Mouse (Mus musculus): Measurements from ENCODE around the gene Abr. TPM values are rescaled to one million over a fixed set of nuclear protein-coding genes. Genes with fewer than 3 reads are reported as not detected.

Abr gene
- total RNA-seq, 2 experiments from 2014 or later, result 11.3 to 11.6 TPM

- DNase-seq, result no peak
Observed at GRCm38 (mm10) chr11:76569436-76569835, 52.7 kb downstream of the Abr start.

- no peak for DNase-seq
Observed at GRCm38 (mm10) chr11:76566081-76566480, 56.0 kb downstream of the Abr start.

DNA sequence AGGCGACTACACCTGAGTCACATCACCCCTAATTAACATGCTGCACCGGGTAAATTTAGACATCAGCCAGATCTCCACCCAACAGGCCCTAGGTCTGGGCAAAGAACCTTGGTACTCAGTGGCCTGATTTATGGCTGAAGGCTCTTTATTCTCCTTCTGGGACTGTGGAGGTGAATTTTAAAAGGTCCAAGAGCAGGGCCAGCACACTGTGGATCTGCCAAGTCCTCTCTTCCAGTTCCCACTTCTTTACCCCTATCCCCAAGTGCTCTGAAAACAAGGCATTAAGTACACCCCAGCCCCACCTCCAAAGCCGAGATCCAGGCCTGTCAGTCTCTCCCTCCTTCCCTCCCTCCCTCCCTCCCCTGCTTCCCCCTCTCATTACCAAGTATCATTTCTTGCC lies 59.5 kb downstream of the Abr start:
- DNase-seq, result no peak

DNA sequence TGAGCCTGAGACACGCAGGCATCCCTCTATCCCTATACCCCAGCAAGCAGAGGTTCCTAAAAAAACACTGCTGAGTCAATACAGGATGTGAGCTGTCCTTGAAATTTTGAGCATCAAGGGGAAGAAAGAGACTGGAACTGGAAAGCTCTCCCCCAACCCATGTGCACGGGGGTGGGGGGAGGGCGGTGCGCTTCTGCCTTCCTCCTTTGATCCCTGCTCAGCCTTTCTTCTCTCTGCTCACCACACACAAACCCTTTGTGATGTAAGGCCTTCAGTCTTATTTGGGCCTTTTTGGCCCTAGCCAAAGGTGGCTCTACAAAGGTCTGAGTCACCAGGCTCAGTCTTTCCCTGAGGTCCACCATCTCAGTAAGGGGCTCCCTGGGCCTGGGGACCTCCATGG lies 59.9 kb downstream of the Abr start:
- no peak for DNase-seq

GRCm38 (mm10) chr11:76557837-76558236 lies 64.3 kb downstream of the Abr start:
- DNase-seq, result no peak

GRCm38 (mm10) chr11:76548153-76548721 lies 73.9 kb downstream of the Abr start:
- no peak for DNase-seq

DNA sequence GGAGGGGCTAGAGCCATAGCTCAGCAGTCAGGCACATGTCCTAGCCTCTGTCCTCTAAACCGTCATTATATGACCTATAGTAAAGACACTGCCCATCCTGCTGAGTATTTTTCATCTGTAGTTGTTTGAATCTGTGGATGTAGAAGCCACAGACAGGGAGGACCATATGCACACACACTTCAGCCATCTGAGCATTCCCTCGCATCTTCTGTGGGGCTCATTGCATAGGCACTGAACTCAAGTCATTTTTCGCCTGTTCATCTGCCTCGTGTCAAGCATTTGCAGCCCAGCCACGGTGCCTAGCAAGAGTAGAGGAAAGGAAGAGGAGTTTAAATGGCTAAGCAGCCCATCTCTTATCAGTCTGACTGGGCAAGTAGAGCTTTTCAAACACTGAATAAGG lies 74.7 kb downstream of the Abr start:
- DNase-seq, result no peak

- no peak for DNase-seq
Observed at GRCm38 (mm10) chr11:76546431-76546830, 75.7 kb downstream of the Abr start.

DNA sequence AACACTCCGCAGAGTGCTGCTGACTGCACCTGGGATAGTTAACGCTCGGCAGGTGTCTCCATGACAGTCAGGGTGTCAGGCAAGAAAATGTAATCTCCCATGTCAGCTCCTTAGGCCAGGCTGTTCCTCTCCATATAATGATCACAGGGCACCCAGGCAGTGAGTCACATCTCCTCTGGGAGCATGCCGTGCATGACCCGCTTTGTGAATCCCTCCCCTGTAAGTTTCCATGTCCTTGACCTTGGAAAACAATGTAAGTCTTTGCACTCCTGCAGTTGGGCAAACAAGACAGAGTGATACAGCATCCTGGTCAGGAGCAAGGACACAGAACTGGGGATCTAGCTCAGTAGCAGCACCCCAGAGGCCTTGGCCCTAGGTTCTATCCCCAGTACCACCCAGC lies 78.8 kb downstream of the Abr start:
- DNase-seq, result no peak

GRCm38 (mm10) chr11:76540973-76541372 lies 81.1 kb downstream of the Abr start:
- peak; percentile 20 for DNase-seq

GRCm38 (mm10) chr11:76537401-76537800 lies 84.7 kb downstream of the Abr start:
- no peak for DNase-seq

DNA sequence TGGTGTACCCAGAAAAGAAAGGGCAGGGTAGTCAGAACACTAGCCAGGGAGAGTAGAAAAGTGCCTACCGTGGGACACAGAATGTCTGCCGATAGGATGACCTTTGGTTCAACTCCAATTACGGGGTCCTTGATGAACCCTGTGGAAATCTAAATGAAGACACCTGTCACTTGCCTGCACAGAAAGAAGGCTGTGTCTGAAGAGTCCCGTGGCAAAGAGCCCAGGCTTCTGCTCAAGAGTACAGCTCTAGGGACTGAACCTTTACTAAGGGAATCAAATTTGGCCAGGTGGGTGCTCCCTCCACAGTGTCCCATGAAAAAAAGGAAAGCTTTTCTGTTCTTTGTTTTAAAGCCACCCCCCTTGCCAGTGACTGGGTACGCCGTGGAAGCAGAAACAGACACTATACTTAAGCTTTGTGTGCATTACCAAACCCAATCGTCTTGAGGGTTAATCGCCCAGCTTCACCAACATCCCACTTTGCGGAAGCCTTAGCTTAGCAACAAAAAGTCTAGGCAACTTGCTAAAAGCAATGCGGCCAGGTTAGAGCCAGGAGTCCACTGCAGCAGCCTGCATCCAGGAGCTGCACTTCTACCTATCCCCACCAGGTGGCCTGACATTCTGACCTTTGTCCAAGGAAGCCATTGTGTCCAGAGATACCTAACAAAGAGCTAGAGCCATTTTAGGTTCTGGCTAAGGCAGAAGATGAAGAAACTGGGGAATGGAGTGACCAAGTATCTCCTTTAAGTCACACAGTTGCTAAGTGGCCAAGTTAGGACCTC lies 85.3 kb downstream of the Abr start:
- no peak for DNase-seq

DNA sequence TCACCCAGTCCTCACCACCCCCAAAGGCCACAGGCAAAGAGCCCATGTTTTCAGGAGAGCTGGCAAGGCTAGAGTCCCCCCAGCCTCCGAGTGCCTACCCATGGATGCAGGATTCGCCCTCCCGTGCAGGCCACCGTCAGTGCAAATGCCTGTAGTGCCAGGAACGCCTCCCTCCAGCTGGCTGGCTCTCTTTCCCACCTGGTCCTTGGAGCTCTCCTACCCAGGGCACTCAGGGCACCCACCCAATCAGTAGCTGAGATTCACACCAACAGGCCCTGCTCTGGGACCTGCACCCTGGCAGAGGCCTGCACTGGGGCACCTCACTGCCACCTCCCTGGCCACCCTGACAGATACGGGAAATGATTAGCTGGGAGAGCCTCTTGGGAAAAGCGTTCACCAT lies 90.1 kb downstream of the Abr start:
- DNase-seq, result no peak

- no peak for DNase-seq
Observed at GRCm38 (mm10) chr11:76530966-76531678, 91.0 kb downstream of the Abr start.

DNA sequence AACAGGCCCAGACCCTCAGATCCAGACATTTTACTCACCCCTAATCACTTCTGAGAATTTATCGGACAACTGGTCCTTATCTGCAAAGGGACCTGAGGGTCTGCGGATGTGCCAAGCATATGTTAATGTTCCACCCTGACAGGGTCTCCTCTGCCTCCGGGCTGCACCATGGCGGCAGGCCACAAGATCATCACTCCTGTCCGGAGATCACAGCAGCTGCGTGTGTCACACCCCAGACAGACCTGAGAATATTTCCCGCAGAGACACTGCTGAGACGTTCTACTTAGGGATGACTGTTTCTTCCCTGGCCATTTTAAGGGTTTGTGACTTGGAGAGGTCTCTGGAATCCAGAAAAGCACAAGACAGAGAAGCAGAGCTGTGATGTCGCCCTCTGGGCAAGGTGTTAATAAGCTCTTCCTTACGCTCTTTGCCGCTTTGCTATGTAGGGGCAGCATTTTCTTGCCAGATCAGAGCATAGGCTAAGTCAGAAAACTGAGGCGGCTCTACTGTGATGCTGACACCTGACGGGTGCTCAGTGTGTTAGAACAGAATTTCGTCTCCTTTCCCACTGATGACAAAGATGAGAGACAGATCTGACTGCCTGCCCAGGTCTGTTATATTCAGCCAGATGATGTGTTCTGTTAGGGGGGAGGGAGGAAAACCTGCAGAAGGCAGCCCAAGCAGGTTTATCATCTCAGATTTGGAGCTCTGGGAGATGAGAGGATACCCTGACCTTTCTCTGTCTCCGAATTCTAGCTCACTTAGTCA lies 91.8 kb downstream of the Abr start:
- DNase-seq, result no peak

DNA sequence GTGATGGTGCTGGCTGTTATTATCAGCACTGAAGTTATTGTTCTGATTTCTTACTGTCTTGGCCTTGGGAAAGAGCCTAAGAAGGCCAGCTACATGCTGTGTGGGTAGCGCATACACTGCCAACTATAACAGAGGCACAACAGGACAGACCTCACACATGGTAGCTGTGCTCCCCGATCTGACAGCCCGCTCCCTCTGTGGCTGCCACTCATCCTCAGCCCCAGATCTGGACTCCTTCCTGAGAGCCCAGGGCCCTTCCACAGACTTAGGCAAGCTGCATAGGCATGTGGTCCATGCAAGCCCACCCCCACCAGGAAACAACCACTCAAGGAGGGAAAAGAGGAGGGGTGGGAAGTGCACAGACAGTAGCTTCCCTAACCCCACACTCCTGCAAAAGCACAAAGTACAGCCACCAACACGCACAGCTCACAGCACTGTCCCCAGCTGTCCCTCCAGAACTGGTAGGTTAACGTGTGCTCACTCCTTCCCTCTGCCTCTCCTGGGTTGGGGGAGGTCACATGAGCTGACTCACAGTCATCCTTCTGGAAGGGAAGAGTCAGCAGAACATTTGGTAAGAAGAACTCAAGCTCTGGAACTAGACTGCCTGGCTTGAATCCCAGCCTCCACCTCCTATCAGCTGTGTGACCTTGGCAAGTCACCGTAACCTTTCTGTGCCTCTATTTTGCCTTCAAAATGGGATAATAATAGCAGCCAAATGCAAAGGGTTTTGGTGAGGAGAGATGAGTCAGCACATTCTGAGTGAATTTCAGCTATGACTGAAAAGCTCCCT lies 92.6 kb downstream of the Abr start:
- peak; percentile 62 for DNase-seq

GRCm38 (mm10) chr11:76525646-76526351 lies 96.3 kb downstream of the Abr start:
- DNase-seq, result no peak

GRCm38 (mm10) chr11:76524947-76525346 lies 97.2 kb downstream of the Abr start:
- DNase-seq, result peak; percentile 37

GRCm38 (mm10) chr11:76523356-76523755 lies 98.8 kb downstream of the Abr start:
- DNase-seq, result no peak

- no peak for DNase-seq
Observed at GRCm38 (mm10) chr11:76520889-76521288, 101.2 kb downstream of the Abr start.

GRCm38 (mm10) chr11:76518613-76519012 lies 103.5 kb downstream of the Abr start:
- DNase-seq, result no peak

Data from gastrocnemius, postnatal 25 days (tissue).